Mouse (Mus musculus): Measurements from ENCODE around the gene Gm3298.
"Not testable (repeated sequence)": the region's sequence is repeated elsewhere in the genome, so short reads cannot be mapped to it uniquely, and the experiment has no call there.

Gene Gm3298

GRCm38 (mm10) chr14:5015591-5015990 lies at the start of gene Gm3298:
Gene Gm3298 (plus strand): TSS chr14:5015891.
- not testable (repeated sequence) for DNase-seq (ENCODE audit: low read depth, low spot score)

GRCm38 (mm10) chr14:4983635-4984034 lies 32.1 kb upstream of the Gm3298 start, which contains the start of gene Gm8297:
Gene Gm8297 (plus strand): TSS chr14:4983935.
- DNase-seq (ENCODE audit: low read depth, low spot score): not testable (repeated sequence)

GRCm38 (mm10) chr14:5050329-5050728 lies 34.6 kb downstream of the Gm3298 start, which contains the start of gene 4930555G01Rik:
Gene 4930555G01Rik (plus strand): TSS chr14:5050629.
- not testable (repeated sequence) for DNase-seq (ENCODE audit: low read depth, low spot score)
